Mouse (Mus musculus) frontal cortex, postnatal 36 days (tissue): ENCODE results near the gene Rerg.
"Not testable (repeated sequence)": the region's sequence is repeated elsewhere in the genome, so short reads cannot be mapped to it uniquely, and the experiment has no call there.

Source experiments
- DNase-seq, 2 experiments: peaks; one replicate each; pipeline ENCODE4 v3.0.0; 2022; ENCODE audit warnings: low spot score in 2 of 2

Gene Rerg

DNA sequence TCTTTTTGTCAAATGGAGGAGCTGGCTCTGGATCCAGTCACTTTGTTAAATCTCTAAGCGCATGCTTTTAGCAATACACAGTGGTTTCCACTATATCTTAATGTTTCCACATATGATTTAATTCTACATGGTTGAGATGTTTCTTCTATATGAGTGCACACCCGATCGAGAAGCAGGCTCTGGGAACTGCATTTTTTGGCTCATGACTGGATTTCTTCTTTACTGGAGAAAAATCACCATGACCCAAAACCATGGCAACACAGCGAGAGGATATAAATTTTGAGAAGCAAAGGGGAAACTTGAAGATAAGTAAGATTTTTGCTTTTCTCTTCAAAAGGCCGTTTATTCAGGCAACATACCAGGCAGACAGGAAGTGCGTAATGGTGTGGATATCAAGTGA is 94.1 kb downstream of the Rerg start:
- no peak for DNase-seq

GRCm38 (mm10) chr6:137072256-137072655 is 98.0 kb downstream of the Rerg start:
- DNase-seq = no peak

- no peak for DNase-seq
Observed at GRCm38 (mm10) chr6:137071466-137071865, 98.8 kb downstream of the Rerg start.

GRCm38 (mm10) chr6:137065506-137065905 is 104.8 kb downstream of the Rerg start:
- DNase-seq = no peak

DNA sequence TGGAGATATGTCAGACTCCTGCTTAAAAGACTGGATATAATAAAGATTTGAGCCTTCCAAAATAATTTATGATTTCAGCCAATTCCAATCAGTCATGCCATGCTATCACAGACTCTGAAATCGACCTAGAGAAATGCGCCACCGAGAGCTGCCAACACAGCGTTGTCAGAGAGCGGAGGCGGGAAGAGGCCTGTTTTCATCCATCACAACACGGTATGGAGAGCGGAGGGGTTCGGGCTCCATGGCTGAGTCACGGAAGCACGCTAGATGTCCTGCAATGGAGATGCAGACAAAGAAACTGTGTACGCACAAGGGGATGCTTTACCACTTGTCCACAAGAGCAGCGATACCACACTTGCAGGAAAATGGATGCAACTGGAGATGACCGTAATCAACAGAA is 105.5 kb downstream of the Rerg start:
- peak in 1 of 2 experiments; percentile 23 for DNase-seq

- no peak for DNase-seq
Observed at GRCm38 (mm10) chr6:137063239-137063940, 106.9 kb downstream of the Rerg start.

DNA sequence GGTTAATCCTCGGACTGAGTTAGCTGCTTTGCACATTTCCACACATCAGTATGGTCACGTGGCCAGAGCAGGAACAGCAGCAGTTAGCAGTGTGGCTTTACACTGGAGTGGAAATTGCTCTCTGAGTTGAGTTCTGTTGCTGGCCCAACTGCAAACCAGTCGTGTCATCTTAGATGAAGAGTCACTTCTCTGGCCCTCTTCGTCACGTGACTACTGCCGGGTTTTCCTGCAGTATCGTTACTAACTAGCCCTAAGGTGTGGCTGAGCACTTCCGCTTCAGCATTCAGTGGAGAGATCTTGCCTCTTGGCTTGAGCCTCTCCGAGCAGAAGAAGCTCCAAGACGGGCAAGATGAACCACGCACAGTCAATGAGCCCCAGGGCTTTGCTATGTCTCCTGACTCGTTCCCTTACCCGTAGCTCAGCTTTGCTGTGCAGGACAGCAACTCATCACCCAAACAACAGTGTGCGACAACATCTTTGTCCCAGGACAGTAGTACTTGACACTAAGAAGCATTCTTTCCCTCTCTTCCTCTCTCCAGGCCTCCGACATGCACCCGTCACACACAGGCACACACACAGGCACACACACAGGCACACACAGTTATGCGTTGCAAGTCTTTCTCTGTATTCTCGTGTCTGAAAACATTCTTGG is 108.3 kb downstream of the Rerg start:
- no peak for DNase-seq

GRCm38 (mm10) chr6:137060595-137060994 is 109.7 kb downstream of the Rerg start:
- DNase-seq = no peak

GRCm38 (mm10) chr6:137058257-137058656 is 112.0 kb downstream of the Rerg start:
- DNase-seq = no peak

DNA sequence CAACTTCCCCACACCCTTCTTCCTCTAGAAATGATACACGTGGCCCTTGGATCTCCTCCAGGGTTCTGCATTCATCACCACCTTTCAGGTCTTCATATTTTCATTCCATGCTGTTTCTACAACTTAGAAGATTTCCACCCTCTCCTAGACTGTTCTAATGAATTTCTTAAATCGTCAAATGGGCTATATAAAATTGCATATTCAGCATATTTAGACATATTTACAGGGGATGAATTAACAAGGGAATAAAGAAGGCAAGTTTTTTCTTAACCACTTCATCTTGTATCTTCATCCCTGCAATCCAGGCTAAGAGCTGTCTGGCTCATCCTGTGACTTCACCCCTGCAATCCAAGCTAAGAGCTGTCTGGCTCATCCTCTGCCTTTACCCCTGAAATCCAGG is 116.2 kb downstream of the Rerg start:
- DNase-seq = no peak

DNA sequence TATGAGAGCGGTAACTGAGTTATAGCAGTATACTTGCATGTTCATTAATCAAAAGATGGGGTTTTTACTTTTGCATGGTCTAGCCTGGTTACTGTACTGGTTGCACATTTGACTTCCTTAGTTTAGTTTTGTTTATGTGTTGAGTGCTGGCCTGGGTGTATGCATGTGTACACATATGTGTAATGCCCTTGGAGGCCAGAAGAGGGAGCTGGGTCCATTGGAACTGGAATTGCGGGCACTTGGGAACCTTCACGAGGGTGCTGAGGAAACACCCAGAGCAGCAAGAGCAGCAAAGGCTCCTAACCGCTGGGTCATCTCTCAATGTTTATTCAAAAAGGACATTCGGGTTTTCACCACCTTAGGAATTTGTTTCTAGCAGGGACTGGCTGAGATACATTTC is 116.8 kb downstream of the Rerg start:
- no peak for DNase-seq

DNA sequence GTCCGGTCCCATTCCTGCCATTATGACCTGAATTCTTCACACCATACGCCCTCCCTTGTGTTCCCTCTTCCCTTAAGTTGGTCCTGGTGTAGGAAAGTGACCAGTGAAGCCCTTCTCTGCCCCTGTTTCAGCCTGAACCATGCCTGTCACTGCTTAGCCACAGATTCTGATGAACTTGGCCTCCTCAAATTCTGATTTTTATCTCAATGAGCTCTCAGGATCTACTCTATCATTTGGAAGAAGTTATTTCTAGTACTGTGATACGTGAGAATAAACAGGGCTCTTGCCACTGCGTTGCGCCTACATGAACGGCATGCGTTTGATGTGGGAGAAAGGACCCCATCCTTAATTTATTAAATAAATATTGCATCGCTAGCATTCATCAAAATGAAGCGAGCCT is 117.3 kb downstream of the Rerg start:
- DNase-seq = no peak

DNA sequence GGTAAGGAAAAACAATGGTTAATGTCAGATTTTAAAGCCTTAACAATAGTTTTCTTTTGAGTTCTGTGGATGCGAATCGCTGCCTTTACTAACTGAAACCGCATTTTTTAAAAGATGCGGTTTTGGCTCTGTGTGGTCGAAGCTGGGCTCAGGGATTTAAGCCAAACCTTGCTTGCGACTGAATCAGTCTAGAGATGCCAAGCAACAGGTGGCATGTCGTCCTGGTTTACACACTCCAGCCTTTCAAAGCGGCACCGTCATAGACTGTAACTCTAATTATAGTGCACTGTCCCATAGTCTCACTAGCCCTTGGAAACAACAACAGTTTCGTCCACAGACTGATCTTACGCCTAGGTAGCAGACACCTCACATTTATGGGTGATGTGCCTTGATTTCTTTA is 123.3 kb downstream of the Rerg start:
- DNase-seq = no peak

GRCm38 (mm10) chr6:137045011-137045504 is 125.2 kb downstream of the Rerg start:
- DNase-seq = no peak

- DNase-seq = not testable (repeated sequence)
Observed at GRCm38 (mm10) chr6:137035611-137036395, 134.5 kb downstream of the Rerg start.

DNA sequence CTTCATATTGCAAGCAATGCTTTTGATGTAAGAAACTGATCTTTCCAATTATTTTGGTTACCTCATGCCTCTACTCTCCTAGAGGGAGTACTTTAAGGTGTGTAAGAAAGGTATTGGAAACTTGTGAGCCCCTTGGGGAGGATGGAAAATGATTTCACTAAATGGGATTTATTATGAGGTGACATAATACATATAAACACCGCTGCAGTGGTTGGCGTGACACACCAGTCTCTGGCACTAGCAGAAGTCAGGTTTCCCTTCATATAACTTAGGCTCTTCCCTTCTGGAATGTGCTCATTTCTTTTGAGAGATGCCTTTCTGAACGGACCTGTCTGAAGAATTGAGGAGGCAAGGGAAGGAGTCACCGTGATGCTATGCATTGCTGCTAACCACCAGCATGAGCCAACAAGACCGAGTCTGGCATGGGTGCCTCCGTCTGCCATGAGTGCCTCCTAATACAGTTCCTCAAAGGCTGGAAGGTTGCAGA is 139.6 kb downstream of the Rerg start:
- DNase-seq = no peak

GRCm38 (mm10) chr6:137029931-137030610 is 140.2 kb downstream of the Rerg start:
- no peak for DNase-seq

DNA sequence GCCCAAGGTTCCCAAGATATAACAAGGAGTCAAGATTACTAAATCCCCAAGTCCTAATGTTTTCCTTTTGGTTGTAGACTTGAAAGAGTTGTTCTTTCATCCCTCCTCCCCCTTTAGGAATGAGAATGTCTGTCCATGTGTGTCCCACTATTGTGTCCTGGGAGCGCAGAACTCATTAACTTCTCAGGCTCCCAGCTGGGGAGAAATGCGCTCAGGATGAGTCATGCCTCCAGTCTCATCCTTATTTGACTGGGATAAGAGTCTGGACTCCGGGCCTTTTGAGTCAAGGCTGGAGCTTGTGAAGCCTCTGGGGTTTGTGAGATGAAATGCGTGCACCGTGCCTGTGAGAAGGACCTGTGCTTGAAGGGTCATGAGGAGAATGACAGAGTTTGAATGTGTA is 144.8 kb downstream of the Rerg start:
- DNase-seq = no peak

DNA sequence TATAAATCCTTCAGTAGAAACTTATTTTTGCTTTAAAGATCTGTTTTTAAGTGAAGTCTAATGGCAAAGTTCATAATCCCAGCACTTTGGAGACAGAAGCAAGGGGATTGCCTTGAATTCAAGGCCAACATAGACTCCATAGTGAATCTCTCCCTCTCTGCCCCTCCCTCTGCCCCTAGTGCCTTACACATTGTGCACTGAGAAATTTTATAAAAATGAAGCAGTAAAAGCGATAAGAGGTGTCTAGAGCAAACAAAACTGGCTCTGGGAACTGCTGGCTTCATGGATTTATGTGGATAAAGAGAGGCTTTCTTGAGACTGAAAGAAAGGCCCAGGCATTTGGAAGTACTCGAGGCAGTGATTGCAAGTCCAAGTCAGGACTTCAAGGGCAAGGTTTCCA is 145.8 kb downstream of the Rerg start:
- no peak for DNase-seq

DNA sequence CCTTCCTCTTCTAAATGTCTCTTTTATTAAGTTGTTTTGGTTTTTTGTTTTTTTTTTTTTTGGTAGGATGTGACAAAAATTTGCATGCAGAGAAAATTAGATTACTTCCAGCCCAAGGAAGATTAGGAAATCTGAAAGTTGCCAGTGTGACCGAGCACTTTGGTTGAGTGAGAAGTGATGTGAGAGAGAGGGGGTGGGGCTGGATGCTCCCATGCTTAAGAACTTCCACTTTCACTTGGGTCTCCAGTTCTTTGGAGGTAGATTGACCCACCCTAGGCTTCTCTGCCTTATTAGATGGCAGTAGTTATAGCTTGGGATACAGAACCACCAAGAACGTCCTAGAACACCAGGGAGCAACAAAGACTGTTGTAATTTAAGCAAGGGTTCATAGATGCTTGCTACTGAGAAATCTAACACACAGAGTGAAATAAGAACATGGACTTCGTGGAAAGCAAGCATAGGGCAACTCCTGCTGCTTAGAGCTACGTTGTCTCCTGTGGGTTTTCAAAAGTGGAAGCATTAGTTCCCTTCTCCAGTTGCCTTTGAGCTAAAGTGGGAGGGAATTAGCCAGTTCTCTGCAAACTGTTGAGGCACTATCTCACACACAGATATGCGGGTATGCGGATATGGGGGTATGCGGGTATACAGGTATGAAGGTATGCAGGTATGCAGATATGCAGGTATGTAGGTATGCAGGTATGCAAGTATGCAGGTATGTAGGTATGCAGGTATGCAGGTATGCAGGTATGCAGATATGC is 152.9 kb downstream of the Rerg start:
- no peak for DNase-seq

DNA sequence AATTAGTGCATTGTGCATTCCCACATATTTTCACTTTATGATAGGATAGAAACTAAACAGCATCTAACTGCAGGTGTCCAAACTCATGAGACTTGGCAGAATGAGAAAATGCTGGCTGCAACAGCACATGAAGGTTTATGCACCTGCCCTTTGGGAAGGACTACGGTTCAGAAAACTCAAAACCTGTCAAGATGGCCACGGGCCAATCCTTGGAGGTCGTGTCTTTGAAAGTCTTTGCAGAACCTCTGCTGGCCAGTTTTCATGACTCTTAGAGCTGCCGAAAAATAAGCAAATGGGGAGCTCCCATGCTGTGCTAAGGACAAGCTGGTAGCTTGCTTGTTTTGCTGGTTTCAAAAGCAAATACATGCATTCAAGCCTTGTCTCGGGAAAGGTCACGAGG is 156.0 kb downstream of the Rerg start:
- no peak for DNase-seq
